ENCODE assay signal across 8 mouse cellular contexts in genomic region chr2:118779504-118780480, GRCm38 (mm10). TPM values are rescaled to one million over a fixed set of nuclear protein-coding genes. Genes with fewer than 3 reads are reported as not detected.
DNase-seq lines count a peak whose midpoint lies in the region; ATAC-seq and TF ChIP-seq lines count a peak whose summit lies in the region.

Gene Disp2 (plus strand): TSS chr2:118779719.

- H3K27ac ChIP-seq in cerebellum, adult 2 months (ENCODE audit: insufficient read depth, low read length), result peak within 1 kb of the TSS; percentile 82

- no peak within 1 kb of the TSS for H3K4me3 ChIP-seq in G1E (ENCODE audit: low read depth, low read length)
- H3K4me3 ChIP-seq in cerebellum, adult 2 months (replicated peaks; ENCODE audit: insufficient read depth, low read depth, low read length), result peak within 1 kb of the TSS; percentile 89

- under 1% methylated on average over 39 of the region's 39 CpGs for WGBS in cerebellum, adult 2 months

- TF ChIP-seq CTCF in G1E (IDR thresholded peaks at IDR 0.05; ENCODE audit: low read depth, low read length), result no peak
- TF ChIP-seq CTCF in cerebellum, adult 2 months (IDR thresholded peaks at IDR 0.05; ENCODE audit: borderline replicate concordance, insufficient read depth, low read depth, low read length), result peak; percentile 12; the same call in 1 of the 2 replicates

- H3K4me1 ChIP-seq in G1E (ENCODE audit: insufficient read depth, low read depth, low read length), result peaks cover 15% of the 10 kb centered on the region
- peaks cover 20% of the 10 kb centered on the region for H3K4me1 ChIP-seq in cerebellum, adult 2 months (ENCODE audit: control insufficient read depth, insufficient read depth, low read length)

- no peaks in the 10 kb centered on the region for H3K36me3 ChIP-seq in G1E (replicated peaks)

- peak; percentile 40; the same call in 1 of the 2 replicates for ATAC-seq in G1E (ENCODE audit: extremely low read depth, insufficient number of reproducible peaks, low FRiP score, poor library complexity, severe bottlenecking)
- peak; percentile 86 to 95 for ATAC-seq in hematopoietic stem cell, adult 5-6 weeks (replicated peaks in 1 of 2; ENCODE audit: insufficient read depth in 1 of 2, low FRiP score in 2 of 2, low TSS enrichment in 1 of 2, low read depth in 1 of 2, poor library complexity in 2 of 2, severe bottlenecking in 2 of 2)

- TF ChIP-seq POLR2A in cerebellum, adult 2 months (IDR thresholded peaks at IDR 0.05; ENCODE audit: borderline replicate concordance, insufficient read depth, low read length), result peak; percentile 92

- H3K27me3 ChIP-seq in G1E (ENCODE audit: insufficient read depth, low read length), result peaks cover 37% of the 10 kb centered on the region
- no peaks in the 10 kb centered on the region for H3K27me3 ChIP-seq in cerebellum, adult 2 months (ENCODE audit: control insufficient read depth, insufficient read depth, low read length)

- peak; percentile 65 for DNase-seq in G1E (ENCODE audit: low spot score)
- DNase-seq in cerebellum, adult 2 months, result peak; percentile 95 to 96
- peak; percentile 92 for DNase-seq in forelimb bud, embryonic 11.5 days (ENCODE audit: low read depth, low spot score)
- DNase-seq in layer of hippocampus, postnatal 14 days (ENCODE audit: low spot score in 2 of 2), result peak; percentile 94 to 96
- DNase-seq in lung, postnatal 10 days, result peak; percentile 97
- peak; percentile 89 for DNase-seq in ovary, postnatal 14 days (ENCODE audit: low spot score)
- DNase-seq in thymus, postnatal 10 days (ENCODE audit: low spot score in 2 of 2), result peak; percentile 57 to 77

- no peaks in the 10 kb centered on the region for H3K9me3 ChIP-seq in G1E (replicated peaks)

RNA-seq across cellular contexts. Expression of gene Disp2, which starts in this region (rescaled TPM):
- total RNA-seq in G1E (2014; fragmentation: Nextera tagmentation) (not detected in 2 replicates), G1E (2017) (0.16 and 0.17 TPM in 2 replicates)
- polyA plus RNA-seq in G1E (2012), result 0.03 and 0.04 TPM in 2 replicates
- polyA plus RNA-seq in cerebellum, adult 2 months (2012; rRNA removed), result 212 and 227 TPM in 2 replicates
- total RNA-seq in hematopoietic stem cell, adult 5-6 weeks (2017), result not detected in 2 replicates
- 100 to 1,000 TPM; 218 to 234 TPM for total RNA-seq in layer of hippocampus, postnatal 14 days (2021)

Comparison
In these comparisons a context has a peak if more than half of its experiments do, and no peak if none do; other contexts are left out.
1. RNA of gene Disp2 (total RNA-seq): 218 to 234 TPM in layer of hippocampus, postnatal 14 days; 0.16 to 0.17 TPM in G1E and not detected in hematopoietic stem cell, adult 5-6 weeks; every median in the first group is over 100 times any median in the second.
2. RNA of gene Disp2 (polyA plus RNA-seq): 212 to 227 TPM in cerebellum, adult 2 months; 0.03 to 0.04 TPM in G1E; every median in the first group is over 100 times any median in the second.
3. Peak in DNase-seq and ATAC-seq in G1E; RNA of the gene not detected or under 1 TPM.
4. Peak in ATAC-seq in hematopoietic stem cell, adult 5-6 weeks; RNA of the gene not detected or under 1 TPM.
5. Peak in every context shown above with its lines, with median percentiles within 50 percentile points of each other: DNase-seq.